Mouse (Mus musculus): Measurements from ENCODE around the gene Zfp771. TPM values are rescaled to one million over a fixed set of nuclear protein-coding genes. Genes with fewer than 3 reads are reported as not detected.

Zfp771 gene
- polyA plus RNA-seq, 1 experiment from 2014 or later = 15.5 TPM

GRCm38 (mm10) chr7:127207374-127208294 lies 36.4 kb upstream of the Zfp771 start:
- H3K4me3 ChIP-seq (ENCODE audit: low read depth, low read length) = peak overlapping the region; percentile 67
- no peak for ATAC-seq
- no peak for DNase-seq
- TF ChIP-seq CTCF (IDR thresholded peaks at IDR 0.05; ENCODE audit: low read depth) (no peak), EP300 (IDR thresholded peaks at IDR 0.05; ENCODE audit: low read depth) (no peak)
- H3K9me3 ChIP-seq (ENCODE audit: low read length) = no peaks in the 10 kb centered on the region
- peaks cover 29% of the 10 kb centered on the region for H3K4me1 ChIP-seq (ENCODE audit: insufficient read depth)
- H3K27me3 ChIP-seq (ENCODE audit: insufficient read depth, low read length) = no peaks in the 10 kb centered on the region
- H3K36me3 ChIP-seq (replicated peaks; ENCODE audit: insufficient read depth, low read length) = peaks cover 16% of the 10 kb centered on the region
- peak overlapping the region; percentile 91 for H3K9ac ChIP-seq (replicated peaks)
- WGBS (ENCODE audit: insufficient replicate concordance) = 1% methylated on average over 51 of the region's 53 CpGs
- peak overlapping the region; percentile 79 for H3K4me2 ChIP-seq (ENCODE audit: low read depth, low read length)
- peak overlapping the region; percentile 84 for H3K27ac ChIP-seq (ENCODE audit: low read depth)

DNA sequence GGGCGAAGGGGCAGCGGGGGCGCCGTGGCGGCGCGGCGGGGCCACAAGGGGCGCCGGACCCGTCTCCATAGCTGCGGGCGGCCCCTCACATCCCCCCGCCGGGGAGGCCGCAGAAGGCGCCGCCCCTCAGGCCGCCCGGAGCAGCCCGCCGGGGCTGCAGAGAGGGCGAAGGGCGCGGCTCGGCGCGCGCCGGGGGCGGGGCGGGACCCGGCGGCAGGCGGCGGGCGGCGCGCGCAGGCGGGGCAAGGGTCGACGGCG lies 35.9 kb upstream of the Zfp771 start, which contains the start of gene Tbc1d10b:
TSS of gene Tbc1d10b (minus strand) at position 174 of the 258 bp plus-strand sequence.
- peak within 1 kb of the TSS; percentile 84 for H3K27ac ChIP-seq (ENCODE audit: low read depth)
- peak within 1 kb of the TSS; percentile 79 for H3K4me2 ChIP-seq (ENCODE audit: low read depth, low read length)
- TF ChIP-seq EP300 (IDR thresholded peaks at IDR 0.05; ENCODE audit: low read depth) (no peak), CTCF (IDR thresholded peaks at IDR 0.05; ENCODE audit: low read depth) (no peak)
- no peaks in the 10 kb centered on the region for H3K27me3 ChIP-seq (ENCODE audit: insufficient read depth, low read length)
- H3K9ac ChIP-seq (replicated peaks) = peak within 1 kb of the TSS; percentile 91
- H3K9me3 ChIP-seq (ENCODE audit: low read length) = no peaks in the 10 kb centered on the region
- peak; percentile 40 for ATAC-seq
- peaks cover 32% of the 10 kb centered on the region for H3K4me1 ChIP-seq (ENCODE audit: insufficient read depth)
- H3K36me3 ChIP-seq (replicated peaks; ENCODE audit: insufficient read depth, low read length) = peaks cover 10% of the 10 kb centered on the region
- DNase-seq = no peak
- peak within 1 kb of the TSS; percentile 67 for H3K4me3 ChIP-seq (ENCODE audit: low read depth, low read length)
- WGBS (ENCODE audit: insufficient replicate concordance) = 0% methylated on average over 16 of the region's 44 CpGs

DNA sequence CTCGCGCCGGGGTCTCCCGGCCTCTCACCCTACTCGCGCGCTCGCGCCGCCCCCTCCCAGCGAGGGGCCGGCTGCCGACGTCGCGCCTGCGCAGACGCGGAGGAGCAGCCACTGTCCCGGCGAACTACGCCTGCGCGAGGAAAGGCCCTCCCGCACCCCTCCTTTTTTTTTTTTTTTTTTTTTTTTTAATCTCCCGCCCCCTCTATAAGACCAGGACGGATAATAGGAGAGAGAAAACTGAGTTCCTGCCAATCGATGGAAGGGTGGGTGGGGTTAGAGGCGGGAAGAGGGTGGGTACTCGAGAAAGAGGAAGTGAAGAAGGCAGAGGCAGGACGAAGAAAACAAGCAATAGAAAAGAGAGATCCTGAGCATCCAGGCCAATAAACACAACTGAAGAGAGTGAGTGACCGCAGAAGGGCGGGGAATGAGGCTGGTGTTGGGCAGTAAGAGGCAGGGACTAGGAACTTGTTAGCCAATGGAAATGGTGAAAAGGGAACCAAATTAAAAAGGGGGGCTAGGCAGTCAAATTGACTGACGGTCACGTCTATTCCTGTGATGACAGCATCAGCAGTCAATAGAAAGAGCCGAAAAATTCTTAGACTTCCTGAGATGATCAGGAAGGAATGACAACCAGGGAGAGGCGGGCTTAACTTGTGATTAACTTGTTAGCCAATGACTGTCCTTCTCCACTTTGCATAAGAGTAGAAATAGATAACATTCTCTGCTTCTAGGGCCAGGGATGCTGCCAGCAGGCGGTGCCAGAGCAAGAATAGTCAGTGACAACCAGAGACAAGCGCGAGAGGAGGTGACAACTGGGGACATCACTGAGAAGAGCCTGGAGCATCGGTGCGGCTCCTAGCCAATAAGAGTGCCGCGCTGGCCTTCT lies 35.3 kb upstream of the Zfp771 start, which contains the start of gene Mylpf:
TSS of gene Mylpf (plus strand) at position 338 of the 886 bp plus-strand sequence.
- Histone ChIP-seq H3K27ac (ENCODE audit: low read depth) (peak within 1 kb of the TSS; percentile 84), H3K4me3 (ENCODE audit: low read depth, low read length) (peak within 1 kb of the TSS; percentile 67), H3K27me3 (ENCODE audit: insufficient read depth, low read length) (no peaks in the 10 kb centered on the region), H3K36me3 (replicated peaks; ENCODE audit: insufficient read depth, low read length) (peaks cover 4% of the 10 kb centered on the region; the same call in 1 of the 2 replicates), H3K9ac (replicated peaks) (peak within 1 kb of the TSS; percentile 91), H3K9me3 (ENCODE audit: low read length) (no peaks in the 10 kb centered on the region), H3K4me2 (ENCODE audit: low read depth, low read length) (peak within 1 kb of the TSS; percentile 79), H3K4me1 (ENCODE audit: insufficient read depth) (peaks cover 32% of the 10 kb centered on the region)
- under 1% methylated on average over 36 of the region's 44 CpGs for whole genome bisulfite sequencing (ENCODE audit: insufficient replicate concordance)
- peak; percentile 91 for ATAC-seq
- TF ChIP-seq CTCF (IDR thresholded peaks at IDR 0.05; ENCODE audit: low read depth) (peak; percentile 94), EP300 (IDR thresholded peaks at IDR 0.05; ENCODE audit: low read depth) (peak; percentile 68; the same call in 1 of the 2 replicates)
- peak; percentile 94 for DNase-seq

GRCm38 (mm10) chr7:127209851-127210250 lies 34.2 kb upstream of the Zfp771 start:
- Histone ChIP-seq H3K4me2 (ENCODE audit: low read depth, low read length) (peak overlapping the region; percentile 79), H3K9ac (replicated peaks) (peak overlapping the region; percentile 52), H3K4me1 (ENCODE audit: insufficient read depth) (peaks cover 33% of the 10 kb centered on the region), H3K27ac (ENCODE audit: low read depth) (peak overlapping the region; percentile 84), H3K36me3 (replicated peaks; ENCODE audit: insufficient read depth, low read length) (peaks cover 8% of the 10 kb centered on the region; the same call in 1 of the 2 replicates), H3K9me3 (ENCODE audit: low read length) (no peaks in the 10 kb centered on the region), H3K4me3 (ENCODE audit: low read depth, low read length) (peak overlapping the region; percentile 67), H3K27me3 (ENCODE audit: insufficient read depth, low read length) (no peaks in the 10 kb centered on the region)
- TF ChIP-seq CTCF (IDR thresholded peaks at IDR 0.05; ENCODE audit: low read depth) = no peak
- no peak for TF ChIP-seq EP300 (IDR thresholded peaks at IDR 0.05; ENCODE audit: low read depth)
- no peak for ATAC-seq
- 72% methylated on average over 5 of the region's 5 CpGs for WGBS (ENCODE audit: insufficient replicate concordance)
- DNase-seq = no peak

GRCm38 (mm10) chr7:127210266-127210665 lies 33.8 kb upstream of the Zfp771 start:
- 82% methylated on average over 4 of the region's 4 CpGs for WGBS (ENCODE audit: insufficient replicate concordance)
- Histone ChIP-seq H3K27me3 (ENCODE audit: insufficient read depth, low read length) (no peaks in the 10 kb centered on the region), H3K9me3 (ENCODE audit: low read length) (no peaks in the 10 kb centered on the region), H3K4me3 (ENCODE audit: low read depth, low read length) (peak overlapping the region; percentile 67; the same call in 1 of the 2 replicates), H3K4me2 (ENCODE audit: low read depth, low read length) (peak overlapping the region; percentile 79), H3K36me3 (replicated peaks; ENCODE audit: insufficient read depth, low read length) (peaks cover 9% of the 10 kb centered on the region; the same call in 1 of the 2 replicates), H3K27ac (ENCODE audit: low read depth) (peak overlapping the region; percentile 84), H3K9ac (replicated peaks) (peak overlapping the region; percentile 52; the same call in 1 of the 2 replicates), H3K4me1 (ENCODE audit: insufficient read depth) (peaks cover 35% of the 10 kb centered on the region)
- ATAC-seq (no peak), DNase-seq (no peak)
- TF ChIP-seq EP300 (IDR thresholded peaks at IDR 0.05; ENCODE audit: low read depth) = no peak
- TF ChIP-seq CTCF (IDR thresholded peaks at IDR 0.05; ENCODE audit: low read depth) = no peak
